Mouse (Mus musculus) intestine, embryonic 15.5 days (tissue): ENCODE measurements around the gene Sumo2. TPM values are rescaled to one million over a fixed set of nuclear protein-coding genes. Genes with fewer than 3 reads are reported as not detected.
A peak's percentile ranks its signal among the peaks of the same experiment; 100 is the strongest.
"Not testable (repeated sequence)": the region's sequence is repeated elsewhere in the genome, so short reads cannot be mapped to it uniquely, and the experiment has no call there.

Experiments
- ATAC-seq: fragments of 200-750 bp; cut with Nextera tagmentation; 2 replicates; pipeline ENCODE4 v1.8.0; 2017; ENCODE audit warnings: moderate TSS enrichment, moderate library complexity
- H3K27ac ChIP-seq: fragments of 300-500 bp; sonication (generic); 2 replicates; pipeline ENCODE4 v1.5.1; 2015; ENCODE audit warnings: mild to moderate bottlenecking, inconsistent platforms
- H3K27me3 ChIP-seq: fragments of 300-500 bp; sonication (generic); replicated peaks from 2 replicates; pipeline ENCODE4 v1.6.1; 2015; ENCODE audit warnings: inconsistent platforms
- H3K36me3 ChIP-seq: fragments of 300-500 bp; sonication (generic); 2 replicates; pipeline ENCODE4 v1.6.1; 2015; ENCODE audit warnings: inconsistent platforms
- H3K4me1 ChIP-seq: fragments of 300-500 bp; sonication (generic); replicated peaks from 2 replicates; pipeline ENCODE4 v1.6.1; 2015; ENCODE audit warnings: inconsistent platforms
- H3K4me2 ChIP-seq: fragments of 300-500 bp; sonication (generic); replicated peaks from 2 replicates; pipeline ENCODE4 v1.6.1; 2015; ENCODE audit warnings: mild to moderate bottlenecking, inconsistent platforms
- H3K4me3 ChIP-seq: fragments of 300-500 bp; sonication (generic); replicated peaks from 2 replicates; pipeline ENCODE4 v1.5.1; 2015; ENCODE audit warnings: inconsistent platforms
- H3K9ac ChIP-seq: fragments of 300-500 bp; sonication (generic); 2 replicates; pipeline ENCODE4 v1.6.1; 2015; ENCODE audit warnings: inconsistent platforms
- H3K9me3 ChIP-seq: fragments of 300-500 bp; sonication (generic); 2 replicates; pipeline ENCODE4 v1.6.1; 2016; ENCODE audit warnings: inconsistent platforms
- WGBS: fragments of 180-500 bp; shearing (Covaris S2); methylation state at CpG from one replicate; pipeline ENCODE4 v1.1.7; 2015; 5-methylcytosine and 5-hydroxymethylcytosine counted together
- polyA plus RNA-seq: library from polyadenylated mRNA; unstranded; fragments of >200 nt; fragmentation: Nextera tagmentation; extraction: Ambion mirVana; gene quantifications from 2 replicates; pipeline ENCODE4 v1.2.1, GENCODE M21; 2015

Sumo2 gene
- polyA plus RNA-seq, 1 experiment from 2014 or later: 860 TPM

GRCm38 (mm10) chr11:115476630-115477029 is 59.4 kb downstream of the Sumo2 start:
- H3K9me3 ChIP-seq, H3K27me3 ChIP-seq, H3K9ac ChIP-seq, H3K36me3 ChIP-seq, H3K27ac ChIP-seq, ATAC-seq, H3K4me3 ChIP-seq: not testable (repeated sequence)
- H3K4me2 ChIP-seq: peak overlapping the region; percentile 88
- peaks cover 23% of the 10 kb centered on the region for H3K4me1 ChIP-seq
- WGBS: 84% methylated on average over 4 of the region's 4 CpGs

DNA sequence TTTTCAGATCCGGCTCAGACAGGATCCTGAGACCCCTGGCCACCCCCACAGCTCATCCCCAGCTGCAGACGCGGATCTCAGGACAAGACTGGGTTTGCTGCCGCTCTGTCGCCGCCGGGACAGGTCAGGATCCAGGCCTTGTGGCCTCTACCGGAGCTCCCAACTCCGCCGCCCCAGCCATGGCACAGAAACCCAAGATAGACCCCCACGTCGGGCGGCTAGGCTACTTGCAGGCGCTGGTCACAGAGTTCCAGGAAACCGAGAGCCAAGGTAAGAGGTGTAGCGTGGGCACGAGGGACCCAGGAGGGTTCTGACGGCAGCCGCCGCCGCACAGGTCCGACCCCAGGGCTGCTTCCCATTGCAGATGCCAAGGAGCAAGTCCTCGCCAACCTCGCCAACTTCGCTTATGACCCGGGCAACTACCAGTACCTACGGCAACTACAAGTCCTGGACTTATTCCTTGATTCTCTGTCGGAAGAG is 60.3 kb downstream of the Sumo2 start:
- peak; percentile 57 for ATAC-seq
- H3K27ac ChIP-seq: no peak overlapping the region; the same call in 1 of the 2 replicates

GRCm38 (mm10) chr11:115475025-115475757 is 60.9 kb downstream of the Sumo2 start, which contains the start of gene Armc7:
Gene Armc7, plus strand, starts transcription at chr11:115475667.
- H3K4me2 ChIP-seq: peak within 1 kb of the TSS; percentile 88
- ATAC-seq: peak; percentile 97
- under 1% methylated on average over 26 of the region's 26 CpGs for WGBS
- no peaks in the 10 kb centered on the region for H3K27me3 ChIP-seq
- peak within 1 kb of the TSS; percentile 77 for H3K9ac ChIP-seq
- peak within 1 kb of the TSS; percentile 51 for H3K27ac ChIP-seq
- no peaks in the 10 kb centered on the region for H3K9me3 ChIP-seq
- peak within 1 kb of the TSS; percentile 84 for H3K4me3 ChIP-seq
- H3K4me1 ChIP-seq: peaks cover 23% of the 10 kb centered on the region
- no peaks in the 10 kb centered on the region for H3K36me3 ChIP-seq

More for the DNA sequence above, 60.3 kb downstream of the Sumo2 start:
- Histone ChIP-seq H3K27me3 (no peaks in the 10 kb centered on the region), H3K9ac (peak overlapping the region; percentile 77), H3K9me3 (no peaks in the 10 kb centered on the region), H3K4me1 (peaks cover 23% of the 10 kb centered on the region), H3K4me2 (peak overlapping the region; percentile 88), H3K4me3 (peak overlapping the region; percentile 84), H3K36me3 (no peaks in the 10 kb centered on the region)
- 4% methylated on average over 28 of the region's 28 CpGs for WGBS

DNA sequence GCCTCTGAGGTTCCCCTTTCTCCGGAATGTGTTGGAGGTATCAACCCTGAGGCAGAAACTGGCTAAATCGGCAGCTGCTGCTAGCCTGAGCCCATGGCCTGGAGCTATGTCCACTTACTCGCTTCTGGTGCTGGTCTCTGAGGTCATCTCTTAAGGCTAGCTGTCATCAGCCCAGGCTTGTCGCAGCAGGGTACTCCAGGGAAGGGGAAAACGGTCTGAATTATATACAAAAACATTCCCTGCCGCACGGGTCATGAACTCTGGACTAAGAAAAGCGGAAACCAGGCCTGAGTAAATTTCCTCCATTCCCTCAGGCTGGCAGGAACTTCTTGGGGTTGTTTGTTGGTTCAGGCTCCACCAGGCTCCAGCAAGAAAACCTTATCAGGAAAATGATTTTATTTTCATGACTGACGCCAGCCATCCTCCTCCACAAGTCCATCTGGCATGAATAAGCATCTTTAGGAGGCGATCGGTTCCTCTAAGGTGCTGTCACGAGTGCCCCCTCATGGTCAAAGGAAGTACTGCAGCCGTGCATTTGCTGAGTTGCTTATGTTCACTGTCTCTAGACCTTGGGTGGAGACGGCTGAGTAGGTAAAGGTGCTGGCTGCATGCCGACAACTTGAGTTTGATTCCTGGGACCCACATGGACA is 62.3 kb downstream of the Sumo2 start:
- H3K4me3 ChIP-seq: no peak overlapping the region
- H3K9ac ChIP-seq: no peak overlapping the region
- peaks cover 23% of the 10 kb centered on the region for H3K4me1 ChIP-seq
- 16% methylated on average over 15 of the region's 15 CpGs for WGBS
- H3K27ac ChIP-seq: peak overlapping the region; percentile 9
- H3K4me2 ChIP-seq: peak overlapping the region; percentile 31
- no peaks in the 10 kb centered on the region for H3K27me3 ChIP-seq
- H3K9me3 ChIP-seq: no peaks in the 10 kb centered on the region
- ATAC-seq: peak; percentile 35
- H3K36me3 ChIP-seq: no peaks in the 10 kb centered on the region

Other genes with a start within 250 kb of the Sumo2 start
- gene Fads6, start 238.6 kb downstream of the Sumo2 start, polyA plus RNA-seq: 1.5 and 1.7 TPM in 2 replicates
- gene Otop2, start 229.1 kb downstream of the Sumo2 start, polyA plus RNA-seq: not detected in 2 replicates
- gene Ush1g, start 214.2 kb downstream of the Sumo2 start, polyA plus RNA-seq: 0.08 TPM in 1 of 2 replicates, not detected in the other
- 0.77 and 1.2 TPM in 2 replicates for gene Otop3, start 201.5 kb downstream of the Sumo2 start, polyA plus RNA-seq
- gene Hid1, start 168.5 kb downstream of the Sumo2 start, polyA plus RNA-seq: 17.1 and 22.7 TPM in 2 replicates
- gene Cdr2l, start 154.4 kb downstream of the Sumo2 start, polyA plus RNA-seq: 7.5 and 8.0 TPM in 2 replicates
- gene Mrpl58, start 132.5 kb downstream of the Sumo2 start, polyA plus RNA-seq: 187 and 197 TPM in 2 replicates
- 989 and 991 TPM in 2 replicates for gene Atp5h, start 116.3 kb downstream of the Sumo2 start, polyA plus RNA-seq
- gene Kctd2, start 116.1 kb downstream of the Sumo2 start, polyA plus RNA-seq: 12.1 and 13.5 TPM in 2 replicates
- gene Trim80, start 95.7 kb downstream of the Sumo2 start, polyA plus RNA-seq: 0.49 and 0.66 TPM in 2 replicates
- 2.8 and 3.7 TPM in 2 replicates for gene Slc16a5, start 73.8 kb downstream of the Sumo2 start, polyA plus RNA-seq
- 6.6 and 8.0 TPM in 2 replicates for gene Armc7, start 60.6 kb downstream of the Sumo2 start, polyA plus RNA-seq
- gene Nt5c, start 44.4 kb downstream of the Sumo2 start, polyA plus RNA-seq: 143 and 148 TPM in 2 replicates
- gene Jpt1, start 21.9 kb downstream of the Sumo2 start, polyA plus RNA-seq: 493 and 505 TPM in 2 replicates
- 150 and 155 TPM in 2 replicates for gene Nup85, start 28.2 kb upstream of the Sumo2 start, polyA plus RNA-seq
- 89.5 and 98.3 TPM in 2 replicates for gene Mrps7, start 67.6 kb upstream of the Sumo2 start, polyA plus RNA-seq
- gene Gga3, start 67.8 kb upstream of the Sumo2 start, polyA plus RNA-seq: 18.3 and 18.6 TPM in 2 replicates
- 30.0 and 34.6 TPM in 2 replicates for gene Mif4gd, start 76.7 kb upstream of the Sumo2 start, polyA plus RNA-seq
- 24.7 and 25.4 TPM in 2 replicates for gene Slc25a19, start 92.0 kb upstream of the Sumo2 start, polyA plus RNA-seq
- 79.3 and 79.4 TPM in 2 replicates for gene Grb2, start 172.3 kb upstream of the Sumo2 start, polyA plus RNA-seq
- gene Tmem94, start 229.2 kb upstream of the Sumo2 start, polyA plus RNA-seq: 18.6 and 20.8 TPM in 2 replicates